Mouse (Mus musculus): Measurements from ENCODE around the gene Tnip1.

GRCm38 (mm10) chr11:54989920-54990319 lies 27.2 kb upstream of the Tnip1 start:
- TF ChIP-seq TBP (conservative IDR thresholded peaks at IDR 0.05; ENCODE audit: low read depth, low read length), result no peak
- TF ChIP-seq CTCF (conservative IDR thresholded peaks at IDR 0.05 in 1 of 2, IDR thresholded peaks at IDR 0.05 in 1 of 2; ENCODE audit: low read depth in 2 of 2, low read length in 2 of 2), result no peak
- TF ChIP-seq NELFE (IDR thresholded peaks at IDR 0.05; ENCODE audit: low read depth, low read length), result no peak
- TF ChIP-seq USF1 (IDR thresholded peaks at IDR 0.05; ENCODE audit: low read depth, low read length), result no peak
- TF ChIP-seq ZKSCAN1 (IDR thresholded peaks at IDR 0.05; ENCODE audit: borderline replicate concordance, low read depth, low read length), result no peak
- no peak for TF ChIP-seq ETS1 (conservative IDR thresholded peaks at IDR 0.05; ENCODE audit: low read depth, low read length)
- no peak for TF ChIP-seq MAZ (IDR thresholded peaks at IDR 0.05; ENCODE audit: low read depth, low read length)
- no peak for TF ChIP-seq TCF12 (IDR thresholded peaks at IDR 0.05; ENCODE audit: low read depth, low read length)
- TF ChIP-seq POLR2A (IDR thresholded peaks at IDR 0.05; ENCODE audit: low read depth, low read length), result no peak
- no peak for TF ChIP-seq SIN3A (IDR thresholded peaks at IDR 0.05; ENCODE audit: low read length)
